Mouse (Mus musculus) embryo, embryonic 11.5 days (tissue): ENCODE measurements around the gene Mdga1.

Source experiments
- DNase-seq: peaks from one replicate; pipeline ENCODE4 v3.0.0-alpha.2; 2012; ENCODE audit warnings: low read depth, low spot score

Gene Mdga1

GRCm38 (mm10) chr17:29844949-29845348 lies 124.9 kb downstream of the Mdga1 start:
- DNase-seq: no peak

- DNase-seq: no peak
Measured at GRCm38 (mm10) chr17:29843419-29844162, 126.3 kb downstream of the Mdga1 start.

GRCm38 (mm10) chr17:29841781-29842690 lies 127.9 kb downstream of the Mdga1 start:
- peak; percentile 51 for DNase-seq

- peak; percentile 23 for DNase-seq
Measured at GRCm38 (mm10) chr17:29838029-29838428, 131.9 kb downstream of the Mdga1 start.

- no peak for DNase-seq
Measured at GRCm38 (mm10) chr17:29837441-29837840, 132.4 kb downstream of the Mdga1 start.

- no peak for DNase-seq
Measured at GRCm38 (mm10) chr17:29834768-29835167, 135.1 kb downstream of the Mdga1 start.

GRCm38 (mm10) chr17:29834333-29834732 lies 135.6 kb downstream of the Mdga1 start:
- no peak for DNase-seq

GRCm38 (mm10) chr17:29831696-29832095 lies 138.2 kb downstream of the Mdga1 start:
- no peak for DNase-seq

GRCm38 (mm10) chr17:29829136-29829535 lies 140.8 kb downstream of the Mdga1 start:
- no peak for DNase-seq

GRCm38 (mm10) chr17:29827602-29828001 lies 142.3 kb downstream of the Mdga1 start:
- no peak for DNase-seq

GRCm38 (mm10) chr17:29824512-29825120 lies 145.3 kb downstream of the Mdga1 start:
- DNase-seq: no peak

GRCm38 (mm10) chr17:29824208-29824509 lies 145.7 kb downstream of the Mdga1 start:
- DNase-seq: no peak

GRCm38 (mm10) chr17:29823439-29824207 lies 146.3 kb downstream of the Mdga1 start:
- no peak for DNase-seq

- no peak for DNase-seq
Measured at GRCm38 (mm10) chr17:29819608-29820007, 150.3 kb downstream of the Mdga1 start.

- DNase-seq: no peak
Measured at GRCm38 (mm10) chr17:29818989-29819388, 150.9 kb downstream of the Mdga1 start.

GRCm38 (mm10) chr17:29818264-29818945 lies 151.5 kb downstream of the Mdga1 start:
- DNase-seq: no peak

- no peak for DNase-seq
Measured at GRCm38 (mm10) chr17:29814758-29815157, 155.1 kb downstream of the Mdga1 start.

GRCm38 (mm10) chr17:29813328-29813727 lies 156.6 kb downstream of the Mdga1 start:
- DNase-seq: no peak

GRCm38 (mm10) chr17:29803545-29803944 lies 166.3 kb downstream of the Mdga1 start:
- no peak for DNase-seq

GRCm38 (mm10) chr17:29801358-29801757 lies 168.5 kb downstream of the Mdga1 start:
- peak; percentile 35 for DNase-seq

- no peak for DNase-seq
Measured at GRCm38 (mm10) chr17:29800096-29800455, 169.8 kb downstream of the Mdga1 start.
